Mouse (Mus musculus) stomach, postnatal 0 days (tissue): ENCODE results near the gene Arhgap15. TPM values are rescaled to one million over a fixed set of nuclear protein-coding genes. Genes with fewer than 3 reads are reported as not detected.

ENCODE experiments used
- ATAC-seq: fragments of 200-750 bp; cut with Nextera tagmentation; 2 replicates; pipeline ENCODE4 v1.8.0; 2017; ENCODE audit not compliant: low FRiP score, low TSS enrichment
- DNase-seq: peaks from one replicate; pipeline ENCODE4 v3.0.0-alpha.2; 2016; ENCODE audit warnings: low spot score
- H3K27ac ChIP-seq: fragments of 300-500 bp; sonication (generic); replicated peaks from 2 replicates; pipeline ENCODE4 v1.5.1; 2014; ENCODE audit warnings: mild to moderate bottlenecking, control low read depth
- H3K27me3 ChIP-seq: fragments of 300-500 bp; sonication (generic); 2 replicates; pipeline ENCODE4 v1.6.1; 2014; ENCODE audit warnings: low read length; ENCODE audit not compliant: control insufficient read depth, insufficient read depth
- H3K36me3 ChIP-seq: fragments of 300-500 bp; sonication (generic); 2 replicates; pipeline ENCODE4 v1.6.1; 2014; ENCODE audit warnings: low read length, mixed read lengths; ENCODE audit not compliant: control insufficient read depth, insufficient read depth
- H3K4me1 ChIP-seq: fragments of 300-500 bp; sonication (generic); replicated peaks from 2 replicates; pipeline ENCODE4 v1.6.1; 2014; ENCODE audit warnings: antibody characterized with exemption; ENCODE audit not compliant: control insufficient read depth, insufficient read depth
- H3K4me2 ChIP-seq: fragments of 300-500 bp; sonication (generic); replicated peaks from 2 replicates; pipeline ENCODE4 v1.6.1; 2014; ENCODE audit warnings: low read depth, mild to moderate bottlenecking, control low read depth, moderate library complexity
- H3K4me3 ChIP-seq: fragments of 300-500 bp; sonication (generic); 2 replicates; pipeline ENCODE4 v1.5.1; 2014; ENCODE audit warnings: low read depth, low read length, control low read depth
- H3K9ac ChIP-seq: fragments of 300-500 bp; sonication (generic); 2 replicates; pipeline ENCODE4 v1.6.1; 2014; ENCODE audit warnings: mild to moderate bottlenecking, low read length, control low read depth, mixed read lengths
- H3K9me3 ChIP-seq: fragments of 300-500 bp; sonication (generic); 2 replicates; pipeline ENCODE4 v1.6.1; 2016; ENCODE audit warnings: low read length; ENCODE audit not compliant: control insufficient read depth
- CTCF ChIP-seq: IDR thresholded peaks from 2 replicates; pipeline ENCODE4 v1.5.1; 2016; ENCODE audit warnings: antibody characterized with exemption, low read depth, mild to moderate bottlenecking, moderate library complexity
- EP300 ChIP-seq: optimal IDR thresholded peaks from 2 replicates; pipeline ENCODE3; 2016; ENCODE audit warnings: antibody characterized with exemption
- WGBS: fragments of 180-500 bp; shearing (Covaris S2); extraction: QIAGEN DNeasy Blood & Tissue Kit; methylation state at CpG from one replicate; pipeline ENCODE4 v1.1.7; 2014; 5-methylcytosine and 5-hydroxymethylcytosine counted together
- polyA plus RNA-seq: library from polyadenylated mRNA; unstranded; fragments of >200 nt; fragmentation: Nextera tagmentation; extraction: Ambion mirVana; gene quantifications from 2 replicates; pipeline ENCODE4 v1.2.1, GENCODE M21; 2015

Arhgap15 gene
- polyA plus RNA-seq, 1 experiment from 2014 or later: 0.93 TPM

- ATAC-seq (no peak; the same call in 1 of the 2 replicates), DNase-seq (no peak)
- Histone ChIP-seq H3K9ac (no peak overlapping the region), H3K27me3 (no peaks in the 10 kb centered on the region), H3K27ac (no peak overlapping the region), H3K36me3 (no peaks in the 10 kb centered on the region), H3K4me3 (no peak overlapping the region), H3K4me2 (no peak overlapping the region), H3K4me1 (no peaks in the 10 kb centered on the region), H3K9me3 (no peaks in the 10 kb centered on the region)
- WGBS: 37% methylated on average over 2 of the region's 2 CpGs
- no peak for TF ChIP-seq EP300
- no peak for TF ChIP-seq CTCF
Observed at GRCm38 (mm10) chr2:44444938-44445337, 696.3 kb downstream of the Arhgap15 start.

Other genes starting within 250 kb of the Arhgap15 start
- gene Kynu, start 193.5 kb upstream of the Arhgap15 start, polyA plus RNA-seq: 6.2 and 7.0 TPM in 2 replicates